Mouse (Mus musculus): ENCODE results near the gene Vmn1r21. TPM values are rescaled to one million over a fixed set of nuclear protein-coding genes. Genes with fewer than 3 reads are reported as not detected.
A peak's percentile ranks its signal among the peaks of the same experiment; 100 is the strongest.
"Not testable (repeated sequence)": the region's sequence is repeated elsewhere in the genome, so short reads cannot be mapped to it uniquely, and the experiment has no call there.

Gene Vmn1r21
- polyA plus RNA-seq (2016; fragmentation: Nextera tagmentation; extraction: Ambion mirVana) = not detected in 2 replicates

DNA sequence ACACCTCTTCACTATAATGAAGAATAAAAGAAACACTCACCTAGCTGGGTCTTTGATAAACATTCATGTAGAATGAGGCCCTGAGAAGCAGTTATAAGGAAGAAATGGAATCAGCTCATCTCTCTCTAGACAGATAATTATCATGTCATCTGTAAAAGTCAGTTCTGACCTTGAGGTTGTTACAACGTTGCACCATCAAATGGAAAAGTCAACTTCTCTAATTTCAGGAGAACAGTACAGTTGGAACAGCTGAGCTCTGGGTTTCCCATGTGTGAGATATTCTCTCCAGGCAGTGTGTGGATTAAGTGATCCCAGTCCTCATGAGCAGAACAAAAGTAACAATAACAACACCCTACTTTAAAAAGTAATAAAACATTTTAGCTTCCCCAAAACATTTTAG lies at the start of gene Vmn1r21:
Gene Vmn1r21, minus strand, starts transcription at position 58 of the 400 bp plus-strand sequence.
- Histone ChIP-seq H3K9me3 (replicated peaks) (no peaks in the 10 kb centered on the region), H3K36me3 (no peaks in the 10 kb centered on the region), H3K27ac (ENCODE audit: poor library complexity, severe bottlenecking) (no peak within 1 kb of the TSS), H3K9ac (no peak within 1 kb of the TSS), H3K4me1 (replicated peaks) (no peaks in the 10 kb centered on the region), H3K4me2 (no peak within 1 kb of the TSS), H3K27me3 (replicated peaks) (no peaks in the 10 kb centered on the region), H3K4me3 (no peak within 1 kb of the TSS)
- no peak for ATAC-seq (ENCODE audit: insufficient number of reproducible peaks, low FRiP score)
- 74% methylated on average over 1 of the region's 1 CpGs for WGBS

DNA sequence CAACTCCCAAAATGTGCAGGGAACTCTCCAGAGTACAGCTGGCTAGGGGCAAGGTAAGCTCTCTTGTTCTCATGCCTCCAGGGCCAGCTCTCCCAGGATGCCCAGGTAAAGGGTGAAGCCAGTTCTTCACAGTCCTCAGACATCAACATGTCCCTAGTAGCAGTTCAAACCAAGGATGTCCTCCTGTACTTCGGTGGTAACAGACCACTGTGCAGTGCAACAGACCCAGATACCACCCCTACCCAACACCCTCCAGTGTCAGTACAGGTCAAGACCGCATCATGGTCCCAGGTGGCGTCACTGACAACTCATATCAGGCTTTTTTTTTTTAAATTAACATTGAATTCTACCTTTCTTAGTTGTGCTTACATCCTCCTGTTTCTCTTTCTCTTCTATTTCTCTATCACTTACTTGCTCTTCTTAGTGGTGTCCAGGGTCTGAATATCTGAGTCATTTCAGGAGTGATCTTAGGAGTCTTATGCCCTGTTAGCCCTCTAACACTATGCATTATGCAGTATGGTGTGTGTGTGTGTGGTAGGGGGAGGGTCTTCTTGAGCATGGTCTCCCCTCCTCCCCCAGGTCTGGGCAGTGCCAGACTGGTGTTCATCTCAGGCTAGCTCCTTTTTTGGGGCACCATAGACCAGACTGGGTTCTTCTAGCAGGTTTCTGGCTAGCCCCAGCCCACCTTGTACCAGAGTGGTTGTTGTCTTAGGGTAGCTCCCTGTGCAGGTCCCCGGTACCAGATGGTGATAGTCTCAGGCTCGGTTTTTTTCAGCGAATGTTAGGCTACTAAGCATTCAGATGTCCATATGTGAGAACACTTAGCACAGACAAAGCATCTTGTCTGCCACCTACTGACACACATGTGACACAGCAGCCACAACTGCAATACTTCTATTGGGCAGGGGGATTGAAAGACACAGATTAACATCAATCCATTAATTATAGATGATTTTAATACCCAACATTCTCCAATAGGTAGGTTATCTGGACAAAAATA lies 9.2 kb upstream of the Vmn1r21 start:
- Histone ChIP-seq H3K9ac (no peak overlapping the region), H3K4me2 (0 out of 2 replicates have a peak overlapping the region, but pooled peaks have one; percentile 6), H3K4me1 (replicated peaks) (no peaks in the 10 kb centered on the region), H3K27me3 (replicated peaks) (no peaks in the 10 kb centered on the region), H3K36me3 (no peaks in the 10 kb centered on the region), H3K9me3 (replicated peaks) (no peaks in the 10 kb centered on the region), H3K4me3 (no peak overlapping the region), H3K27ac (ENCODE audit: poor library complexity, severe bottlenecking) (no peak overlapping the region)
- 44% methylated on average over 6 of the region's 6 CpGs for WGBS
- ATAC-seq (ENCODE audit: insufficient number of reproducible peaks, low FRiP score) = no peak; the same call in 1 of the 2 replicates

DNA sequence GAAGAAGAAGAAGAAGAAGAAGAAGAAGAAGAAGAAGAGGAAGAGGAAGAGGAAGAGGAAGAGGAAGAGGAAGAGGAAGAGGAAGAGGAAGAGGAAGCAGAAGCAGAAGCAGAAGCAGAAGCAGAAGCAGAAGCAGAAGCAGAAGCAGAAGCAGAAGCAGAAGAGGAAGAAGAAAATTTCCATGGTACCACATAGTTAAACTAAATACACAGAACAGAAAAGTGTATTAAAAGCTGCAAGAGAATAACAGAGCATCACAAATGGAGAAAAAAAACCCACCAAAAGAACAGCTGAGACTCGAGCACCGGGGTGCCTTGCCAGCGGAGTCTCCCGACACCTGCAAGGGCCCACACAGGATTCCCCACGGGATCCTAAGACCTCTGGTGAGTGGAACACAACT lies 1.0 kb upstream of the Vmn1r21 start:
- ATAC-seq (ENCODE audit: insufficient number of reproducible peaks, low FRiP score); H3K36me3 ChIP-seq; H3K4me2 ChIP-seq; H3K27me3 ChIP-seq (replicated peaks); H3K9ac ChIP-seq; H3K27ac ChIP-seq (ENCODE audit: poor library complexity, severe bottlenecking); H3K9me3 ChIP-seq (replicated peaks); H3K4me3 ChIP-seq; H3K4me1 ChIP-seq (replicated peaks): not testable (repeated sequence)
- WGBS = 81% methylated on average over 5 of the region's 5 CpGs

- Histone ChIP-seq H3K27ac (ENCODE audit: poor library complexity, severe bottlenecking) (no peak overlapping the region), H3K4me2 (no peak overlapping the region), H3K4me3 (no peak overlapping the region), H3K9ac (no peak overlapping the region), H3K36me3 (no peaks in the 10 kb centered on the region), H3K27me3 (replicated peaks) (no peaks in the 10 kb centered on the region), H3K4me1 (replicated peaks) (no peaks in the 10 kb centered on the region), H3K9me3 (replicated peaks) (no peaks in the 10 kb centered on the region)
- 66% methylated on average over 2 of the region's 2 CpGs for WGBS
- no peak for ATAC-seq (ENCODE audit: insufficient number of reproducible peaks, low FRiP score)
Observed at GRCm38 (mm10) chr6:57839693-57840408, 10.3 kb downstream of the Vmn1r21 start.

DNA sequence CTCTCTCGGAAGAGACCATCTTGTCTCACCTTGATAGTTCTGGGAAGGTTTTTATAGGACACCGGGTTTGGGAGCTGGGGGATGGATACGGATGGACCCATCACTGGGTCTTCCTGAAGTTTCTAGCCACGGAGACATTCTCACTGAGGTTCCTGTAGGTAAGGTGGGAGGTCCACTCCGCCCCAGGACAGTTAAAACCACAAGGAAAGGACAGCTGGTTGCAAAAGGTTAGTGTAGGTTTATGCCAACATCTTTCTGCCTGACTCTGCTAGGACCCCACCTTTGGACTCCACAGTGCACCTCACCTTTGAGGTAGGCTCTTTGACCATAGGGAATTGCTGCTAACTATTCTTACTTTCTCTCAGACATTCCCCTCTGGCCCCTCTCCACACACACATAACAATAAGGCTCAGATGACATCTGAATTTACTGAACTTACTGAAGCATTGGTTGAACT lies 24.9 kb downstream of the Vmn1r21 start:
- Histone ChIP-seq H3K36me3 (no peaks in the 10 kb centered on the region), H3K9ac (peak overlapping the region; percentile 89), H3K4me3 (peak overlapping the region; percentile 76), H3K27ac (ENCODE audit: poor library complexity, severe bottlenecking) (no peak overlapping the region), H3K27me3 (replicated peaks) (no peaks in the 10 kb centered on the region), H3K9me3 (replicated peaks) (no peaks in the 10 kb centered on the region), H3K4me1 (replicated peaks) (peaks cover 10% of the 10 kb centered on the region), H3K4me2 (peak overlapping the region; percentile 72)
- ATAC-seq (ENCODE audit: insufficient number of reproducible peaks, low FRiP score) = peak; percentile 5; the same call in 1 of the 2 replicates
- 5% methylated on average over 5 of the region's 5 CpGs for WGBS

GRCm38 (mm10) chr6:57824422-57825258 lies 25.5 kb downstream of the Vmn1r21 start, which contains the start of gene Vopp1:
Vopp1 (minus strand) TSS chr6:57825159.
- Histone ChIP-seq H3K4me3 (peak within 1 kb of the TSS; percentile 76), H3K27ac (ENCODE audit: poor library complexity, severe bottlenecking) (peak within 1 kb of the TSS; percentile 79), H3K27me3 (replicated peaks) (no peaks in the 10 kb centered on the region), H3K9ac (peak within 1 kb of the TSS; percentile 89), H3K9me3 (replicated peaks) (no peaks in the 10 kb centered on the region), H3K36me3 (no peaks in the 10 kb centered on the region), H3K4me1 (replicated peaks) (peaks cover 10% of the 10 kb centered on the region), H3K4me2 (peak within 1 kb of the TSS; percentile 72)
- peak; percentile 89 for ATAC-seq (ENCODE audit: insufficient number of reproducible peaks, low FRiP score)
- under 1% methylated on average over 86 of the region's 87 CpGs for WGBS

GRCm38 (mm10) chr6:57823461-57823860 lies 26.7 kb downstream of the Vmn1r21 start:
- Histone ChIP-seq H3K36me3 (no peaks in the 10 kb centered on the region), H3K9me3 (replicated peaks) (no peaks in the 10 kb centered on the region), H3K4me2 (peak overlapping the region; percentile 58), H3K4me3 (peak overlapping the region; percentile 33), H3K27ac (ENCODE audit: poor library complexity, severe bottlenecking) (no peak overlapping the region), H3K27me3 (replicated peaks) (no peaks in the 10 kb centered on the region), H3K4me1 (replicated peaks) (peaks cover 10% of the 10 kb centered on the region), H3K9ac (peak overlapping the region; percentile 45; the same call in 1 of the 2 replicates)
- no peak for ATAC-seq (ENCODE audit: insufficient number of reproducible peaks, low FRiP score)
- 26% methylated on average over 3 of the region's 3 CpGs for WGBS

DNA sequence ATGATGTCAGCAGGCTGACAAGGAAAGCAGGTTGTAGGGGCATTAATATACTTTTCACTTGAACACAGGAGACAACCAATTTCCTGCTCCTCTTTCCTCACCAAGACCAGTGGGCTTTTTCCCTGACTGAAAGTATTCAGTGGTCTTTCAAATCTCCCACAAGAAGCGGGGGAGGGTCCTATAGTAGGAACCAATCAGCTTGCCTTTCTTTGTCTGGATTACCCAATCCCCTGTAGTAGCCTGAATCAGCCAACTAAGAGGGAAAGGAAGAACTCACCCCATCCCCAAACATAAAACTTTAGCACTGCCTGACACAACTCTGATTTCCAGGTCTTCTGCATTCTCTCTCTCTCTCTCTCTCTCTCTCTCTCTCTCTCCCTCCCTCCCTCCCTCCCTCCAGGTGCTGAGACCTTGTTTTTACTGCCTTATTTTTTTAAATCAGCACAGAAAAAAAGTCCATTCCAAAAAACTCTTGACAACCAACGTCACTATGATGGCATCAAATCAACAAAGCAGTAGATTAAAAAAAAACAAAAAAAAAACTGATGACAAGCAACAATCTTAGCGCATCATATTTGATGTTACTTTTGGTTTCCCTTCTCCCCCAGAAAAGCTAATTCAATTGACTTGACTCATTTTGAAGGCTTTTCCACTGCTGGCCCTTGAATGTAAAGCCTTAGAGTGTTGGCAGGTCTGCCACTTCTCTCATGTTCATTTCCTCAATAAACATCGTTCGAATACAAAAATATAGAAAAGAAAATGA lies 27.3 kb downstream of the Vmn1r21 start:
- no peak overlapping the region; the same call in 1 of the 2 replicates for H3K9ac ChIP-seq
- H3K4me1 ChIP-seq (replicated peaks) = peaks cover 10% of the 10 kb centered on the region
- H3K36me3 ChIP-seq = no peaks in the 10 kb centered on the region
- H3K9me3 ChIP-seq (replicated peaks) = no peaks in the 10 kb centered on the region
- peak overlapping the region; percentile 58 for H3K4me2 ChIP-seq
- H3K27me3 ChIP-seq (replicated peaks) = no peaks in the 10 kb centered on the region
- ATAC-seq (ENCODE audit: insufficient number of reproducible peaks, low FRiP score) = no peak; the same call in 1 of the 2 replicates
- H3K27ac ChIP-seq (ENCODE audit: poor library complexity, severe bottlenecking) = no peak overlapping the region
- H3K4me3 ChIP-seq = peak overlapping the region; percentile 33; the same call in 1 of the 2 replicates
- 69% methylated on average over 5 of the region's 5 CpGs for WGBS

- peaks cover 8% of the 10 kb centered on the region for H3K4me1 ChIP-seq (replicated peaks)
- no peaks in the 10 kb centered on the region for H3K27me3 ChIP-seq (replicated peaks)
Observed at GRCm38 (mm10) chr6:57814436-57814940, 35.7 kb downstream of the Vmn1r21 start.

More at GRCm38 (mm10) chr6:57814436-57814940, 35.7 kb downstream of the Vmn1r21 start:
- WGBS = 74% methylated on average over 2 of the region's 2 CpGs
- Histone ChIP-seq H3K9ac (no peak overlapping the region), H3K27ac (ENCODE audit: poor library complexity, severe bottlenecking) (no peak overlapping the region), H3K9me3 (replicated peaks) (no peaks in the 10 kb centered on the region), H3K4me2 (no peak overlapping the region), H3K4me3 (no peak overlapping the region), H3K36me3 (no peaks in the 10 kb centered on the region)
- no peak for ATAC-seq (ENCODE audit: insufficient number of reproducible peaks, low FRiP score)
